Mouse (Mus musculus) activated CD4-positive, CD25-positive, alpha-beta regulatory T cell (primary cell): ENCODE measurements around the gene Slc25a10. TPM values are rescaled to one million over a fixed set of nuclear protein-coding genes. Genes with fewer than 3 reads are reported as not detected.

Experiments
- polyA plus RNA-seq, 2 experiments: library from polyadenylated mRNA; unstranded; fragments of 100-300 nt; shearing (Covaris generic); gene quantifications; one replicate each; pipeline ENCODE4 v1.2.1; 2017

The Slc25a10 gene
- polyA plus RNA-seq: 10 to 100 TPM in 1 of 2 experiments, 1 to 10 TPM in 1; 8.9 to 11.6 TPM

GRCm38 (mm10) chr11:120491317-120492023 is at the start of gene Slc25a10:
TSS of gene Slc25a10 (plus strand) at chr11:120491840.

GRCm38 (mm10) chr11:120442344-120442743 is 49.3 kb upstream of the Slc25a10 start, which contains the start of gene Tspan10:
TSS of gene Tspan10 (plus strand) at chr11:120442644.

GRCm38 (mm10) chr11:120453306-120453705 is 38.3 kb upstream of the Slc25a10 start, which contains the start of gene Pde6g:
TSS of gene Pde6g (minus strand) at chr11:120453500.

GRCm38 (mm10) chr11:120457772-120458751 is 33.6 kb upstream of the Slc25a10 start, which contains the start of the genes Oxld1 and Ccdc137:
TSS of gene Oxld1 (minus strand) at chr11:120458068.
TSS of gene Ccdc137 (plus strand) at chr11:120458115.

GRCm38 (mm10) chr11:120467051-120467735 is 24.4 kb upstream of the Slc25a10 start, which contains the start of gene Arl16:
TSS of gene Arl16 (minus strand) at chr11:120467607.

GRCm38 (mm10) chr11:120484265-120484981 is 7.2 kb upstream of the Slc25a10 start, which contains the start of gene Mrpl12:
TSS of gene Mrpl12 (plus strand) at chr11:120484613.

GRCm38 (mm10) chr11:120530085-120530964 is 38.7 kb downstream of the Slc25a10 start, which contains the start of gene Gcgr:
TSS of gene Gcgr (plus strand) at chr11:120530699.

Other genes starting within 250 kb of the Slc25a10 start
- gene Actg1, start 143.3 kb upstream of the Slc25a10 start, polyA plus RNA-seq: 1,000 to 10,000 TPM; 1,736 to 3,573 TPM
- gene Fscn2, start 130.3 kb upstream of the Slc25a10 start, polyA plus RNA-seq: under 1 TPM in 1 of 2 experiments, not detected in 1; 0.42 TPM
- 10 to 100 TPM; 17.7 to 24.0 TPM for gene Faap100, start 113.1 kb upstream of the Slc25a10 start, polyA plus RNA-seq
- gene Nploc4, start 54.1 kb upstream of the Slc25a10 start, polyA plus RNA-seq: 10 to 100 TPM; 29.4 to 53.4 TPM
- gene Tspan10, start 49.2 kb upstream of the Slc25a10 start, polyA plus RNA-seq: under 1 TPM in 1 of 2 experiments, not detected in 1; 0.53 TPM
- gene Pde6g, start 38.3 kb upstream of the Slc25a10 start, polyA plus RNA-seq: under 1 TPM in 1 of 2 experiments, not detected in 1; 0.63 TPM
- 10 to 100 TPM; 10.9 to 11.1 TPM for gene Oxld1, start 33.8 kb upstream of the Slc25a10 start, polyA plus RNA-seq
- gene Ccdc137, start 33.7 kb upstream of the Slc25a10 start, polyA plus RNA-seq: 10 to 100 TPM; 27.4 to 32.2 TPM
- 10 to 100 TPM; 26.3 to 36.0 TPM for gene Arl16, start 24.2 kb upstream of the Slc25a10 start, polyA plus RNA-seq
- gene Mrpl12, start 7.2 kb upstream of the Slc25a10 start, polyA plus RNA-seq: 10 to 100 TPM; 54.0 to 85.3 TPM
- gene Gcgr, start 38.9 kb downstream of the Slc25a10 start, polyA plus RNA-seq: not detected
- gene Mcrip1, start 57.9 kb downstream of the Slc25a10 start, polyA plus RNA-seq: 100 to 1,000 TPM; 116 to 170 TPM
- not detected for gene Ppp1r27, start 59.3 kb downstream of the Slc25a10 start, polyA plus RNA-seq
- gene P4hb, start 81.4 kb downstream of the Slc25a10 start, polyA plus RNA-seq: 100 to 1,000 TPM; 254 to 278 TPM
- gene Arhgdia, start 89.8 kb downstream of the Slc25a10 start, polyA plus RNA-seq: 100 to 1,000 TPM; 711 to 836 TPM
- 100 to 1,000 TPM; 330 to 378 TPM for gene Alyref, start 106.5 kb downstream of the Slc25a10 start, polyA plus RNA-seq
- gene Anapc11, start 106.6 kb downstream of the Slc25a10 start, polyA plus RNA-seq: 100 to 1,000 TPM; 108 to 129 TPM
- gene Npb, start 116.6 kb downstream of the Slc25a10 start, polyA plus RNA-seq: 1 to 10 TPM in 1 of 2 experiments, under 1 TPM in 1; 0.55 to 2.3 TPM
- gene Pcyt2, start 126.1 kb downstream of the Slc25a10 start, polyA plus RNA-seq: 100 to 1,000 TPM; 101 to 127 TPM
- 100 to 1,000 TPM; 166 to 248 TPM for gene Sirt7, start 133.4 kb downstream of the Slc25a10 start, polyA plus RNA-seq
- gene Mafg, start 141.8 kb downstream of the Slc25a10 start, polyA plus RNA-seq: 10 to 100 TPM; 20.6 to 22.5 TPM
- under 1 TPM; 0.23 to 0.66 TPM for gene Pycr1, start 151.9 kb downstream of the Slc25a10 start, polyA plus RNA-seq
- gene Myadml2, start 156.3 kb downstream of the Slc25a10 start, polyA plus RNA-seq: under 1 TPM; 0.36 to 0.41 TPM
- gene Notum, start 169.3 kb downstream of the Slc25a10 start, polyA plus RNA-seq: not detected
- 100 to 1,000 TPM; 160 to 177 TPM for gene Aspscr1, start 181.1 kb downstream of the Slc25a10 start, polyA plus RNA-seq
- gene Cenpx, start 221.9 kb downstream of the Slc25a10 start, polyA plus RNA-seq: 100 to 1,000 TPM; 104 to 146 TPM
- gene Lrrc45, start 222.1 kb downstream of the Slc25a10 start, polyA plus RNA-seq: 10 to 100 TPM; 37.3 to 49.3 TPM
- 1 to 10 TPM; 1.4 TPM for gene Rac3, start 229.6 kb downstream of the Slc25a10 start, polyA plus RNA-seq
- 10 to 100 TPM; 13.6 to 22.1 TPM for gene Dcxr, start 235.4 kb downstream of the Slc25a10 start, polyA plus RNA-seq
- gene Cbr2, start 240.3 kb downstream of the Slc25a10 start, polyA plus RNA-seq: 1 to 10 TPM in 1 of 2 experiments, not detected in 1; 8.5 TPM